Mouse (Mus musculus) gastrocnemius, postnatal 36 days (tissue): ENCODE results near the gene P4hb. TPM values are rescaled to one million over a fixed set of nuclear protein-coding genes. Genes with fewer than 3 reads are reported as not detected.
"Not testable (repeated sequence)": the region's sequence is repeated elsewhere in the genome, so short reads cannot be mapped to it uniquely, and the experiment has no call there.

Source experiments
- DNase-seq, 2 experiments: peaks; one replicate each; pipeline ENCODE4 v3.0.0; 2022
- intact Hi-C: fragments of 180-260 bp; cut with DNase I; formaldehyde crosslinking; loops from one replicate; pipeline ENCODE4 v1.15.1; 2025
- total RNA-seq, 2 experiments: library from RNA; stranded (reverse); gene quantifications; 2 replicates each; pipeline ENCODE4 v1.2.3; 2021

Gene P4hb
- total RNA-seq, 2 experiments from 2014 or later: 174 to 203 TPM

DNA sequence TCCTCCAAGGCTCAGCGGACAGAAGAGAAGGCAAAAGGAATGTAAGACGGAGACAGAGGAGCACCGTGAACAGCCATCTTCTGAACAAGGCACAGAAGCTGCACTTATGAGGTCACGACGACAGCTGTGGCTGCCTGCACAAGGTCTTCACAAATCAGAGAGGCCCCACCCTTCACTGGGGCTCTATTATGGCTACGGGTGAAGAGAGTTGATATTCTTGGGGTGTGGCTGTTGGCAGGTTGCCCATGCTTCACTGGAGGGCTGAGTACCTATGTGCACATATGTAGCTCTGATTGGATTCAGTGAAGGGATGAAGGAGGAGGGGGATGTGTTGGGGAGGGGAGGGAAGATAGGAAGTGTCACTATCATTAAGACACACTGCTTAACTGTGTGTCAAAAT, 54.5 kb downstream of the P4hb start:
- DNase-seq: no peak

DNA sequence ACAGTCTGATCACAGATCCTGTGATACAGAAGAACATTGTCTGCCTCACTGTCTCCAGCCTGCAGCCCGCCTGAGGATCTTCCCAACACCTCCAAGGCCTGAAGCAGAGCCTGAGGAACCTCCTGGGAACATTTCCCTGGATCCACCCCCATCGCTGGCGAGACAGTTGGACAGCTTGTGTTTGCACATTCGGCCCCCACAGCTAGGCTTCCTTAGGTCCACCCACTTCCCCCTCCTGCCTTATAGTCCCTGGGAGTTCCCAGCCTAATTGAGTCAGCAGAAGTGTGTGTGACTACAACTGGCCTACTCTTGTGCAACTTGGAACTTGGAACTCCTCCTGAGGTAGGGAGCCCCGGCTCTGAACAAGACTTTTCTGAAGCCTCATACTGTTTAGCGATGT, 55.0 kb downstream of the P4hb start:
- intact Hi-C loops: no loop called here
- peak; percentile 63 for DNase-seq

More for the DNA sequence above, 54.5 kb downstream of the P4hb start:
- intact Hi-C loops: no loop called here

DNA sequence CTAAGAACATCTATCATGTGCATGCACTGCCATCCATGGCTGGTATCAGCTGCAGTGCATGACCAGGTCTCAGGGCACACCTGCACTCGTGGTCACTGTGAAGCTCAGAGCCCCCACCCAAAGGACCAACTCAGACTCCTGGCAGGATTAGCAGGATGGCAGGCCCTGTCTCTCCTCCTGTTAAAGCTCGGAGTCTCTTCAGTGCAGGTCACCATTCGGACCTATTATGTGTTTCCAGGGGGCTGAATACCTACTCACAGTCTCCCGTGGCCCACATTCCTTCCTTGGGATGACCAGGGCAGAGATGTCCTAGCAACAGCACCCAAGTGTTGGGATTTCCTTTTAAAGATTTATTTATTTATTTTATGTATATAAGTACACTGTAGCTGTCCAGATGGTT, 55.9 kb downstream of the P4hb start:
- DNase-seq: no peak
- intact Hi-C loops: loop anchor here (2.0 kb wide), 1 partner anchor 20 kb away; no protein-coding TSS in a partner anchor

GRCm38 (mm10) chr11:120515611-120516010, 57.4 kb downstream of the P4hb start:
- DNase-seq: peak; percentile 88 to 91
- intact Hi-C loops: loop anchor here (1.0 to 2.0 kb wide), 3 partner anchors 21 to 97 kb away; no protein-coding TSS in a partner anchor

DNA sequence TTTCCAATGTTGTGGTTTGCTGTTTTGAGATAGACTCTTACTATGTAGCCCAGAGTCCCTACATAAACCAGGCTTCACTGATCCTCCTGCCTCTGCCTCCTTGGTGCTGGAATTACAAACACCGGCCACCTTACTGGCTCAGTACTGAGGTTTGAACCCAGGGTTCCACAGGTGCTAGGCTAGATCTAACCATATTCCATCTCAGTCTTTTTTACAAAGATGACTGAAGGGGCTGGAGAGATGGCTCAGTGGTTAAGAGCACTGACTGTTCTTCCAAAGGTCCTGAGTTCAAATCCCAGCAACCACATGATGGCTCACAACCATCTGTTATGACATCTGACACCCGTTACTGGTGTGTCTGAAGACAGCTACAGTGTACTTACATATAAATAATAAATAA, 58.8 kb downstream of the P4hb start:
- intact Hi-C loops: loop anchor here (5.0 kb wide), 1 partner anchor 178 kb away; no protein-coding TSS in a partner anchor
- not testable (repeated sequence) for DNase-seq

DNA sequence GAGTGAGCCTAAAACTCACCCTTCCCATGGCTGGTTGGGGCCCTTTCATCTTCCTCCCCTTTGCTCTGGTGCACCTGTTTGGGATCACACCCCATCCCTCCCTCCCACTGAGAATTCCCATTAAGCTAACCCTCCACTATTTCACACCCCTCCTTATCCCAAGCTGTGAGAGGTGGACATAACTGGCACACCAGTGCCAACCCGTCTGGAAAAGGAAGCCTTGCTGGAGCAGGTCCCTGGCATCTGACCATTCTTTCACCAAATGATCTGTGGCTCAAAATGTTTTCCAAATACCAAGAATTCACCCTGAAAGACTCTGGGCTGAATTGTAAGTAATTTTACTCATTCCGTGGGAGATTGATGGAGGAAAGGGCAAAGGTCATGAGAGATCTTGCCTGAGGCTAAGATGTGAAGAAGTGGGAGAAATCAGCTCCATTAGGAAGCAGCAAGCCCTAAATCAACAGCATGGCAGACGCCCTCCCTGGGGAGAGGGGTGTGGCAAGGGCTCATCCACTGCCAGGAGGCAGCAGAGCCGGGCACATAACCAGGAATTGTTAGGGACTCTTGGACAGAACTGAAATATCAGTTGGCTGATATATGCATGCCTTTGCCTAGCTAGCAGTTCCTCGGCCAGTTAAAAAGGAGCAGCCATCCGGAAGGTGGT, 60.1 kb downstream of the P4hb start:
- no peak for DNase-seq
- intact Hi-C loops: loop anchor here (5.0 kb wide), 1 partner anchor 179 kb away; no protein-coding TSS in a partner anchor

GRCm38 (mm10) chr11:120510375-120511030, 62.5 kb downstream of the P4hb start:
- intact Hi-C loops: loop anchor here (5.0 kb wide), 1 partner anchor 182 kb away; no protein-coding TSS in a partner anchor
- no peak for DNase-seq

Other genes with a start within 250 kb of the P4hb start
- 100 to 1,000 TPM; 186 to 222 TPM for gene Actg1, start 224.7 kb downstream of the P4hb start, total RNA-seq
- gene Fscn2, start 211.7 kb downstream of the P4hb start, total RNA-seq: under 1 TPM; 0.31 to 0.37 TPM
- 10 to 100 TPM; 21.7 to 22.9 TPM for gene Faap100, start 194.5 kb downstream of the P4hb start, total RNA-seq
- gene Nploc4, start 135.5 kb downstream of the P4hb start, total RNA-seq: 10 to 100 TPM; 67.6 to 71.0 TPM
- gene Tspan10, start 130.6 kb downstream of the P4hb start, total RNA-seq: under 1 TPM in 1 of 2 experiments, not detected in 1; 0.69 TPM
- under 1 TPM in 1 of 2 experiments, not detected in 1; 0.89 TPM for gene Pde6g, start 119.8 kb downstream of the P4hb start, total RNA-seq
- 10 to 100 TPM; 21.4 to 25.6 TPM for gene Oxld1, start 115.2 kb downstream of the P4hb start, total RNA-seq
- gene Ccdc137, start 115.1 kb downstream of the P4hb start, total RNA-seq: 1 to 10 TPM; 4.1 to 6.2 TPM
- gene Arl16, start 105.6 kb downstream of the P4hb start, total RNA-seq: 1 to 10 TPM; 4.8 to 6.3 TPM
- 100 to 1,000 TPM; 142 to 144 TPM for gene Mrpl12, start 88.6 kb downstream of the P4hb start, total RNA-seq
- 1 to 10 TPM; 3.7 to 4.5 TPM for gene Slc25a10, start 81.4 kb downstream of the P4hb start, total RNA-seq
- under 1 TPM; 0.18 to 0.25 TPM for gene Gcgr, start 42.6 kb downstream of the P4hb start, total RNA-seq
- gene Mcrip1, start 23.5 kb downstream of the P4hb start, total RNA-seq: 10 to 100 TPM; 19.9 to 23.8 TPM
- 100 to 1,000 TPM; 153 to 173 TPM for gene Ppp1r27, start 22.1 kb downstream of the P4hb start, total RNA-seq
- gene Arhgdia, start 8.4 kb upstream of the P4hb start, total RNA-seq: 10 to 100 TPM; 73.1 to 77.1 TPM
- gene Alyref, start 25.1 kb upstream of the P4hb start, total RNA-seq: 10 to 100 TPM; 36.1 to 41.5 TPM
- 10 to 100 TPM; 44.0 to 50.5 TPM for gene Anapc11, start 25.2 kb upstream of the P4hb start, total RNA-seq
- not detected for gene Npb, start 35.2 kb upstream of the P4hb start, total RNA-seq
- 10 to 100 TPM; 26.7 to 33.5 TPM for gene Pcyt2, start 44.7 kb upstream of the P4hb start, total RNA-seq
- gene Sirt7, start 52.0 kb upstream of the P4hb start, total RNA-seq: 1 to 10 TPM; 4.5 TPM
- 10 to 100 TPM; 48.3 to 53.7 TPM for gene Mafg, start 60.3 kb upstream of the P4hb start, total RNA-seq
- gene Pycr1, start 70.5 kb upstream of the P4hb start, total RNA-seq: 1 to 10 TPM; 3.2 to 5.8 TPM
- gene Myadml2, start 74.9 kb upstream of the P4hb start, total RNA-seq: 100 to 1,000 TPM; 129 to 137 TPM
- gene Notum, start 87.9 kb upstream of the P4hb start, total RNA-seq: not detected
- gene Aspscr1, start 99.7 kb upstream of the P4hb start, total RNA-seq: 10 to 100 TPM; 24.4 to 34.0 TPM
- gene Cenpx, start 140.5 kb upstream of the P4hb start, total RNA-seq: 10 to 100 TPM; 23.2 to 27.0 TPM
- 1 to 10 TPM; 3.7 to 4.1 TPM for gene Lrrc45, start 140.7 kb upstream of the P4hb start, total RNA-seq
- gene Rac3, start 148.2 kb upstream of the P4hb start, total RNA-seq: under 1 TPM; 0.84 to 0.92 TPM
- gene Dcxr, start 154.0 kb upstream of the P4hb start, total RNA-seq: 1 to 10 TPM; 4.5 to 9.2 TPM
- 10 to 100 TPM in 1 of 2 experiments, 1 to 10 TPM in 1; 9.2 to 15.8 TPM for gene Cbr2, start 158.9 kb upstream of the P4hb start, total RNA-seq
- gene Hmga1b, start 189.5 kb upstream of the P4hb start, total RNA-seq: 10 to 100 TPM; 29.5 to 31.9 TPM
- gene Rfng, start 211.0 kb upstream of the P4hb start, total RNA-seq: 1 to 10 TPM; 9.9 to 10.0 TPM
- 10 to 100 TPM; 52.6 to 52.7 TPM for gene Gps1, start 211.0 kb upstream of the P4hb start, total RNA-seq
- gene Dus1l, start 223.2 kb upstream of the P4hb start, total RNA-seq: 10 to 100 TPM; 31.3 to 32.9 TPM